Mouse (Mus musculus) forebrain, embryonic 11.5 days (tissue): Measurements from ENCODE around the gene Gm20538. TPM values are rescaled to one million over a fixed set of nuclear protein-coding genes. Genes with fewer than 3 reads are reported as not detected.
A peak's percentile ranks its signal among the peaks of the same experiment; 100 is the strongest.

Source experiments
- ATAC-seq: fragments of 200-750 bp; cut with Nextera tagmentation; replicated peaks from 2 replicates; pipeline ENCODE4 v1.8.0; 2017; ENCODE audit warnings: moderate TSS enrichment; ENCODE audit not compliant: low FRiP score
- DNase-seq: peaks from one replicate; pipeline ENCODE4 v3.0.0-alpha.2; 2017; ENCODE audit warnings: low spot score
- H3K27ac ChIP-seq: fragments of 300-500 bp; sonication (generic); 2 replicates; pipeline ENCODE4 v1.5.1; 2014; ENCODE audit warnings: low read depth, low read length
- H3K27me3 ChIP-seq: fragments of 300-500 bp; sonication (generic); 2 replicates; pipeline ENCODE4 v1.6.1; 2014; ENCODE audit warnings: mild to moderate bottlenecking, low read length, mixed read lengths; ENCODE audit not compliant: control insufficient read depth, insufficient read depth
- H3K36me3 ChIP-seq: fragments of 300-500 bp; sonication (generic); 2 replicates; pipeline ENCODE4 v1.6.1; 2014; ENCODE audit warnings: mild to moderate bottlenecking, low read length, moderate library complexity, mixed read lengths; ENCODE audit not compliant: control insufficient read depth, insufficient read depth
- H3K4me1 ChIP-seq: fragments of 300-500 bp; sonication (generic); replicated peaks from 2 replicates; pipeline ENCODE4 v1.6.1; 2014; ENCODE audit warnings: low read length, mixed read lengths; ENCODE audit not compliant: control insufficient read depth, insufficient read depth
- H3K4me2 ChIP-seq: fragments of 300-500 bp; sonication (generic); 2 replicates; pipeline ENCODE4 v1.6.1; 2014; ENCODE audit warnings: low read depth, mild to moderate bottlenecking, low read length, moderate library complexity, mixed read lengths; ENCODE audit not compliant: severe bottlenecking
- H3K4me3 ChIP-seq: fragments of 300-500 bp; sonication (generic); 2 replicates; pipeline ENCODE4 v1.5.1; 2014; ENCODE audit warnings: low read depth, low read length
- H3K9ac ChIP-seq: fragments of 300-500 bp; sonication (generic); 2 replicates; pipeline ENCODE4 v1.6.1; 2014; ENCODE audit warnings: low read length
- H3K9me3 ChIP-seq: fragments of 300-500 bp; sonication (generic); 2 replicates; pipeline ENCODE4 v1.6.1; 2016; ENCODE audit warnings: low read length, mixed read lengths; ENCODE audit not compliant: control insufficient read depth
- WGBS: fragments of 180-500 bp; shearing (Covaris S2); extraction: QIAGEN DNeasy Blood & Tissue Kit; methylation state at CpG from one replicate; pipeline ENCODE4 v1.1.7; 2014; 5-methylcytosine and 5-hydroxymethylcytosine counted together
- polyA plus RNA-seq: library from polyadenylated mRNA; unstranded; fragments of >200 nt; fragmentation: Nextera tagmentation; extraction: Ambion mirVana; gene quantifications from 2 replicates; pipeline ENCODE4 v1.2.1, GENCODE M21; 2014

Gm20538 gene
- polyA plus RNA-seq, 1 experiment from 2014 or later, result not detected

- H3K4me1 ChIP-seq, result peaks cover 22% of the 10 kb centered on the region
These were observed 42.0 kb downstream of the Gm20538 start for GRCm38 (mm10) chr19:44510534-44511175.

GRCm38 (mm10) chr19:44502741-44503140 lies 49.9 kb downstream of the Gm20538 start:
- no peak overlapping the region for H3K27ac ChIP-seq
- H3K4me3 ChIP-seq, result no peak overlapping the region
- peak; percentile 50 for DNase-seq
- no peak for ATAC-seq
- 88% methylated on average over 4 of the region's 4 CpGs for WGBS
- H3K36me3 ChIP-seq, result no peaks in the 10 kb centered on the region
- no peak overlapping the region for H3K9ac ChIP-seq
- H3K4me1 ChIP-seq, result 0 out of 2 replicates have a peak, but pooled peaks cover 2% of the 10 kb centered on the region
- peaks cover 60% of the 10 kb centered on the region for H3K27me3 ChIP-seq
- H3K4me2 ChIP-seq, result no peak overlapping the region
- no peaks in the 10 kb centered on the region for H3K9me3 ChIP-seq

More at GRCm38 (mm10) chr19:44510534-44511175, 42.0 kb downstream of the Gm20538 start:
- Histone ChIP-seq H3K27ac (peak overlapping the region; percentile 68), H3K4me3 (peak overlapping the region; percentile 41), H3K4me2 (peak overlapping the region; percentile 71), H3K9ac (peak overlapping the region; percentile 58), H3K36me3 (no peaks in the 10 kb centered on the region), H3K9me3 (no peaks in the 10 kb centered on the region), H3K27me3 (peaks cover 75% of the 10 kb centered on the region)
- DNase-seq, result no peak
- no peak for ATAC-seq
- WGBS, result 10% methylated on average over 12 of the region's 12 CpGs

GRCm38 (mm10) chr19:44501925-44502324 lies 50.7 kb downstream of the Gm20538 start:
- Histone ChIP-seq H3K4me1 (0 out of 2 replicates have a peak, but pooled peaks cover 2% of the 10 kb centered on the region), H3K4me2 (no peak overlapping the region), H3K9ac (no peak overlapping the region), H3K27ac (no peak overlapping the region), H3K36me3 (no peaks in the 10 kb centered on the region), H3K27me3 (peaks cover 56% of the 10 kb centered on the region), H3K9me3 (no peaks in the 10 kb centered on the region), H3K4me3 (no peak overlapping the region)
- WGBS, result 84% methylated on average over 6 of the region's 6 CpGs
- no peak for DNase-seq
- ATAC-seq, result no peak

GRCm38 (mm10) chr19:44500240-44500639 lies 52.4 kb downstream of the Gm20538 start:
- WGBS, result 37% methylated on average over 5 of the region's 5 CpGs
- H3K4me3 ChIP-seq, result no peak overlapping the region
- H3K4me1 ChIP-seq, result 0 out of 2 replicates have a peak, but pooled peaks cover 2% of the 10 kb centered on the region

GRCm38 (mm10) chr19:44498936-44499335 lies 53.7 kb downstream of the Gm20538 start:
- no peaks in the 10 kb centered on the region for H3K36me3 ChIP-seq
- H3K27ac ChIP-seq, result no peak overlapping the region
- H3K9ac ChIP-seq, result peak overlapping the region; percentile 29; the same call in 1 of the 2 replicates
- WGBS, result 56% methylated on average over 6 of the region's 6 CpGs
- ATAC-seq (no peak), DNase-seq (peak; percentile 51)
- H3K4me1 ChIP-seq, result 0 out of 2 replicates have a peak, but pooled peaks cover 2% of the 10 kb centered on the region
- no peaks in the 10 kb centered on the region for H3K9me3 ChIP-seq
- H3K4me3 ChIP-seq, result peak overlapping the region; percentile 7; the same call in 1 of the 2 replicates
- H3K4me2 ChIP-seq, result peak overlapping the region; percentile 34
- peaks cover 55% of the 10 kb centered on the region for H3K27me3 ChIP-seq

More at GRCm38 (mm10) chr19:44500240-44500639, 52.4 kb downstream of the Gm20538 start:
- H3K9me3 ChIP-seq, result no peaks in the 10 kb centered on the region
- H3K36me3 ChIP-seq, result no peaks in the 10 kb centered on the region
- no peak overlapping the region for H3K27ac ChIP-seq
- DNase-seq, result no peak
- H3K4me2 ChIP-seq, result no peak overlapping the region; the same call in 1 of the 2 replicates
- peaks cover 63% of the 10 kb centered on the region for H3K27me3 ChIP-seq
- no peak for ATAC-seq
- no peak overlapping the region for H3K9ac ChIP-seq

- Histone ChIP-seq H3K9me3 (no peaks in the 10 kb centered on the region), H3K27me3 (peaks cover 55% of the 10 kb centered on the region), H3K4me2 (peak overlapping the region; percentile 25; the same call in 1 of the 2 replicates), H3K4me3 (peak overlapping the region; percentile 33), H3K36me3 (no peaks in the 10 kb centered on the region), H3K4me1 (peaks cover 3% of the 10 kb centered on the region; the same call in 1 of the 2 replicates), H3K9ac (peak overlapping the region; percentile 41), H3K27ac (peak overlapping the region; percentile 71)
- no peak for ATAC-seq
- DNase-seq, result peak; percentile 34
- WGBS, result 44% methylated on average over 10 of the region's 10 CpGs
These were observed 55.7 kb downstream of the Gm20538 start for GRCm38 (mm10) chr19:44496941-44497340.

- ATAC-seq (no peak), DNase-seq (peak; percentile 52)
- Histone ChIP-seq H3K36me3 (no peaks in the 10 kb centered on the region), H3K4me2 (peak overlapping the region; percentile 25; the same call in 1 of the 2 replicates), H3K4me3 (peak overlapping the region; percentile 33), H3K27ac (peak overlapping the region; percentile 71), H3K27me3 (peaks cover 53% of the 10 kb centered on the region), H3K9me3 (no peaks in the 10 kb centered on the region), H3K9ac (peak overlapping the region; percentile 41), H3K4me1 (peaks cover 3% of the 10 kb centered on the region; the same call in 1 of the 2 replicates)
- 41% methylated on average over 8 of the region's 8 CpGs for WGBS
These were observed 56.1 kb downstream of the Gm20538 start for GRCm38 (mm10) chr19:44496511-44496910.
